Mouse (Mus musculus): ENCODE measurements around the gene Pex14.
A peak's percentile ranks its signal among the peaks of the same experiment; 100 is the strongest.

Gene Pex14

GRCm38 (mm10) chr4:149057470-149057869 is 42.2 kb downstream of the Pex14 start:
- no peak for DNase-seq (ENCODE audit: low read depth)

GRCm38 (mm10) chr4:149056957-149057356 is 42.7 kb downstream of the Pex14 start:
- no peak for DNase-seq (ENCODE audit: low read depth)

GRCm38 (mm10) chr4:149055847-149056246 is 43.8 kb downstream of the Pex14 start:
- no peak for DNase-seq (ENCODE audit: low read depth)

GRCm38 (mm10) chr4:149049351-149050159 is 50.1 kb downstream of the Pex14 start:
- peak; percentile 72 for DNase-seq (ENCODE audit: low read depth)

DNA sequence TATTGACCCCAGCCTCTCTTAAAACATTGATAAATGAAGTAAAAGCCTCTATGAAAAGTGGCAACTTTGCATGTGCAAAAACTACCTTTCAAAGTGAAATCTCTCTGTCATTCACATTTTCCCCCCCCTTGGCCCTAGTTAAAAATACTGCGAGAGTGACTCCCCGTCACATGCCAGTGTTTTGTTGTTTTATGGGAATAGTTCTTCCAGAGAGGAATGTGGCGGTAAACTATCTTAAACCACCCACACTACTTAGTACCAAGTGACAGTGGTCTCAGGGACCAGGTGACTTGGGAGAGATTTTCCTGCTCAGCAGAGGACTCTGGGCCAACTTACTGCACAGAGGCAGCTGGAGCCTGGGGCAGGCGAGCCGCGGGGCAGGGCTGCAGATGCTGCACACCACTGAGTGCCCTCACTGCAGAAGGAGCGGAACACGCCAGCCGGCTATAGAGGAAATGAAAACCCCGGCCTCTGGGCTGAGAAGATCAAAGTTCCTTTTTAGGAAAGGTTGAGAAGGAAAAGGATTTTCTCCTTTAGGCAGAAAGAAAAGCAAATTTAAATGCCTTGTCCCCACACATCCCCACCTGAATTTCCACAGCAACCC is 50.9 kb downstream of the Pex14 start:
- peak; percentile 33 for DNase-seq (ENCODE audit: low read depth)

DNA sequence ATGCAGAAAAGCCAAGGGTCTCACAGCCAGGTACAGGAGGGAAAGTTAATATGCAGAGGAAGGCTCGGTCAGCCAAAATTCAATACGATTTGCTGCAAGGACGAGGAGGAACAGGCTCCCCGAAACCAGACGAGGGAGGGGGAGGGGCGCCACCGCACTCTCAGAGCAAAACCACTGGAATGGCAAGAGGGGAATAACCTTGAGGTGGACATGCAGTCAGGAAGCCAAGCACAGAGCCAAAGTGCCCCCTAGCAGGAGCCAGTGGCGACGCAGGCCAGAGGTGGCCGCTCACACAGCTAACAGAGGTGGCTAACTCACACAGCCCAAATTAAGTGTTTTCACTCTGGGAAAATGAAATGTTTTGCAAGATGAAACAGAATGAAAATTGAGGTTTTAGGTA is 52.3 kb downstream of the Pex14 start:
- peak; percentile 45 for DNase-seq (ENCODE audit: low read depth)

GRCm38 (mm10) chr4:149045885-149046284 is 53.8 kb downstream of the Pex14 start:
- DNase-seq (ENCODE audit: low read depth) = no peak

- DNase-seq (ENCODE audit: low read depth) = no peak
These were observed 59.4 kb downstream of the Pex14 start for GRCm38 (mm10) chr4:149040289-149040688.

DNA sequence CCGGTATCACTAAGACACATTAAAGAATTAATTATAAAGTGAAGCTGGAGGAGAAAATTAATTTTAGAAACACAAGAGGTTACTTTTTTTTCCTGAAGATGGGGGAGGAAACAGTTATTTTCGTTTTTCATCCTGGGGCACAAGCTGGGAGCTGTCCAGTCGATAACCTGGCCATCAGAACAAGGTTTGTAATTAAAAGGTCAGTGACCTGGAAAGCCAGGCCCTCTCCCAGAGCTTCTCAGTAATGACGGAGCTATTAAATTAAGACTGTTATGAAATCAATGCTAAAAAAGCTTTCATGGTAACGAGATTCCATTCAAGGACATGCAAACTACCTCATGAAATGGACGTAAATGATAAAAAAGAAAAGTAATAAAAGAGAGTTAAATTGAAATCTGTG is 62.0 kb downstream of the Pex14 start:
- DNase-seq (ENCODE audit: low read depth) = no peak

GRCm38 (mm10) chr4:149036592-149036991 is 63.1 kb downstream of the Pex14 start:
- DNase-seq (ENCODE audit: low read depth) = no peak

GRCm38 (mm10) chr4:149031507-149031906 is 68.2 kb downstream of the Pex14 start:
- DNase-seq (ENCODE audit: low read depth) = peak; percentile 10

GRCm38 (mm10) chr4:149027571-149027970 is 72.1 kb downstream of the Pex14 start:
- no peak for DNase-seq (ENCODE audit: low read depth)

DNA sequence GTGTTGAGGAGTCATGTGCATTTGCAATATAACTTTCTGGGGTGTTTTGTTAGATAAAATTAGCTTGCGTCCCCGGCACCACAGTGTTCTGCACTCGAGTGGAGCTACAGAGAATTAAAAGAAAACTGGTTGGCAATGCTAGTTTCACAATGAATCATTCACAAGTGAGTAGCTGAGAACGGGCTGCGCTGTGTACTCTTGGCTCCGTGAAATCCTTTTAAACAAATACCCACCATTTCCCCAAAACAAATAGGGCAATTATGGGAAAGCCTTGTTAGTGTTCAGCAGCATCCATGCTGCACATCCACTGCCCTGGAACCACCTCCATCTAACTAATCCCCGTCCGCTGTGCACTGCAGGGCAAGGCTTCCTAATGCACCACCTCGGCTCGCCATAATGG is 74.4 kb downstream of the Pex14 start:
- DNase-seq (ENCODE audit: low read depth) = no peak

- no peak for DNase-seq (ENCODE audit: low read depth)
These were observed 78.7 kb downstream of the Pex14 start for GRCm38 (mm10) chr4:149021021-149021420.

DNA sequence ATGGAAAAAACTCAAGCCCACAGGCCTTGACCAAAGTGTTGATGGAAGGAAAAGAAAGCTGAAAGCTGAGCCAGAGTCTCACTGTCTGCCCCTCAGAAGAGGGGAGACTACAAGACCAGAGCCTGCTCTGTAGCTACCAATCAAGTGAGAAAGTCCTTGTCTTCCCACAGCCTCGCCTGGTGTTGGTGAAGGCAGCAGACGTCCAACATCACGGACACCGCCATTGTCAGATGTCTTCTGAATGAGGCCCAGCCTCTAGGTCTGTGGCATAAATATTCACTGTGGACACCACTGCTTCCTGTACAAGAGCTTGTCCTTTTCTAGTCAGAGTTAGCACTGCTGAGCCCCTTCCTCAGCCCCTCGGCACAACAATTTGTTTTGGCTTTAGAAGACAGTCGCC is 80.2 kb downstream of the Pex14 start:
- DNase-seq (ENCODE audit: low read depth) = no peak

GRCm38 (mm10) chr4:149006756-149007155 is 92.9 kb downstream of the Pex14 start:
- DNase-seq (ENCODE audit: low read depth) = no peak

- no peak for DNase-seq (ENCODE audit: low read depth)
These were observed 93.6 kb downstream of the Pex14 start for GRCm38 (mm10) chr4:149006107-149006506.

- no peak for DNase-seq (ENCODE audit: low read depth)
These were observed 97.1 kb downstream of the Pex14 start for GRCm38 (mm10) chr4:149002441-149003093.

DNA sequence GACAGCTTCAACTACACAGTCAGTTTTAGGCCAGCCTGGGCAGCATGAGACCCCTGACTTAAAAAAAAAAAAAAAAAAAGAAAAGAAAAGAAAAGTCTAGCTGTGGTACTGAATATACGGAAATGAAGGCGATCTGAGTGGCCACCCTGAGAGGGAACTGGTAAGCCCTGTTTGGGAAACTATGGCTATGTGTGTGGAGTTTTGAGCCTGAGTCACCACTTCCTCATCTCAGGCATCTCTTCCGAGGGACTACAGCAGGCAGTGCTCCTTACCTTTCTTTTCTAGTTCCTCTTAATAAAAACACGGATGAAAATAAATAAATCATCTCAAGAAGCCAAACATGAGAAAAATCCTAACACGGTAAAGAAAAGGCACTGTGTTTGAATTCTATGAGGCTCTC is 98.2 kb downstream of the Pex14 start:
- DNase-seq (ENCODE audit: low read depth) = no peak

GRCm38 (mm10) chr4:149000746-149001145 is 98.9 kb downstream of the Pex14 start:
- no peak for DNase-seq (ENCODE audit: low read depth)

GRCm38 (mm10) chr4:148993948-148994347 is 105.7 kb downstream of the Pex14 start:
- peak; percentile 22 for DNase-seq (ENCODE audit: low read depth)

- DNase-seq (ENCODE audit: low read depth) = no peak
These were observed 109.6 kb downstream of the Pex14 start for GRCm38 (mm10) chr4:148990038-148990437.
